Mouse (Mus musculus) heart, postnatal 0 days (tissue): ENCODE results near the gene Tex2.
"Not testable (repeated sequence)": the region's sequence is repeated elsewhere in the genome, so short reads cannot be mapped to it uniquely, and the experiment has no call there.

Source experiments
- CTCF ChIP-seq: IDR thresholded peaks from 2 replicates; pipeline ENCODE4 v1.5.1; 2016; ENCODE audit warnings: antibody characterized with exemption, control low read depth, low read depth
- EP300 ChIP-seq: IDR thresholded peaks from 2 replicates; pipeline ENCODE4 v1.6.1; 2016; ENCODE audit warnings: antibody characterized with exemption, low read depth

DNA sequence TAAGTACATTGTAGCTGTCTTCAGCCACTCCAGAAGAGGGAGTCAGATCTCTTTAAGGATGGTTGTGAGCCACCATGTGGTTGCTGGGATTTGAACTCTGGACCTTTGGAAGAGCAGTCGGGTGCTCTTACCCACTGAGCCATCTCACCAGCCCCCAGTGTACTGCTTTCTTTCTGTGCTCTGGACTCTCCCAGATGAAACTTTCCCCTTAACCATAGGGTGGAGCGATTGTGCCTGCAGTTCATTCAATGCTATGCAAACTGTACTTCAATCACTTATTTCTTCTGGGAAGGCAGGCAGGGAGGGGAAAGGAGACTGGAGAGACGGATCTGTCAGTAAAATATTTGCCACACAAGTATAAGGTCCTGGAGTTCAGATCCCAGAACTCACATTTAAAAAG is 21.0 kb upstream of the Tex2 start:
- TF ChIP-seq EP300, CTCF: not testable (repeated sequence)
